Comparison of ENCODE assay signal across 23 mouse cellular contexts in genomic region chr5:120008306-120008705, GRCm38 (mm10).
DNase-seq lines count a peak whose midpoint lies in the region; ATAC-seq and TF ChIP-seq lines count a peak whose summit lies in the region.
"Had no signal": no experiment of that assay in that cellular context is flagged by ENCODE, and none has a peak within 500 bp of the region (broad histone marks: within the 10 kb centered on the region; RNA-seq: fewer than 3 reads in every experiment).

No protein-coding gene starts in this region.

- H3K9me3 ChIP-seq in limb, embryonic 10.5 days (replicated peaks), result no peaks in the 10 kb centered on the region
- peaks cover 4% of the 10 kb centered on the region; the same call in 1 of the 2 replicates for H3K9me3 ChIP-seq in midbrain, postnatal 0 days (ENCODE audit: low read length)

- H3K36me3 ChIP-seq in limb, embryonic 10.5 days, result no peaks in the 10 kb centered on the region
- H3K36me3 ChIP-seq in midbrain, postnatal 0 days (ENCODE audit: insufficient read depth, low read length), result no peaks in the 10 kb centered on the region
- H3K36me3 ChIP-seq: forebrain, embryonic 10.5 days; hindbrain, embryonic 12.5 days had no signal

- no peaks in the 10 kb centered on the region for H3K27me3 ChIP-seq in limb, embryonic 10.5 days (ENCODE audit: low read depth, poor library complexity, severe bottlenecking)
- no peaks in the 10 kb centered on the region for H3K27me3 ChIP-seq in midbrain, postnatal 0 days (ENCODE audit: insufficient read depth, low read length)
- H3K27me3 ChIP-seq: hindbrain, embryonic 12.5 days had no signal

- WGBS in limb, embryonic 10.5 days, result 26% methylated on average over 9 of the region's 9 CpGs
- 83% methylated on average over 9 of the region's 9 CpGs for WGBS in midbrain, postnatal 0 days

- H3K4me3 ChIP-seq in limb, embryonic 10.5 days, result no peak overlapping the region
- H3K4me3 ChIP-seq in midbrain, postnatal 0 days (ENCODE audit: low read depth, low read length), result no peak overlapping the region
- H3K4me3 ChIP-seq: forebrain, embryonic 10.5 days; hindbrain, embryonic 12.5 days had no signal

- TF ChIP-seq CTCF in midbrain, postnatal 0 days (IDR thresholded peaks at IDR 0.05), result no peak

- H3K4me1 ChIP-seq in limb, embryonic 10.5 days, result peaks cover 13% of the 10 kb centered on the region
- H3K4me1 ChIP-seq in midbrain, postnatal 0 days (ENCODE audit: insufficient read depth, low read length), result no peaks in the 10 kb centered on the region
- H3K4me1 ChIP-seq: forebrain, embryonic 10.5 days; hindbrain, embryonic 12.5 days had no signal

- peak overlapping the region; percentile 84 for H3K27ac ChIP-seq in limb, embryonic 10.5 days
- H3K27ac ChIP-seq in midbrain, postnatal 0 days (ENCODE audit: low read depth, low read length), result no peak overlapping the region
- H3K27ac ChIP-seq: forebrain, embryonic 10.5 days; hindbrain, embryonic 12.5 days had no signal

- no peak overlapping the region for H3K4me2 ChIP-seq in midbrain, postnatal 0 days (ENCODE audit: low read depth, low read length, poor library complexity, severe bottlenecking)
- H3K4me2 ChIP-seq: heart, embryonic 11.5 days; hindbrain, embryonic 12.5 days had no signal

- DNase-seq in kidney, postnatal 4 days, result peak; percentile 3 to 4
- DNase-seq in kidney, postnatal 25 days, result no peak
- DNase-seq in embryo, embryonic 10.5 days (ENCODE audit: low spot score), result peak; percentile 41
- DNase-seq in embryo, embryonic 11 days, result peak; percentile 36
- peak; percentile 70 for DNase-seq in limb, embryonic 10.5 days (ENCODE audit: low spot score)
- no peak for DNase-seq in heart, adult 11 months
- DNase-seq in cerebellum, adult 11 months, result no peak
- DNase-seq in midbrain, postnatal 0 days (ENCODE audit: low spot score), result no peak
- DNase-seq: adrenal gland, adult 2 months; adrenal gland, postnatal 14 days; cerebellum, adult 11-12 months; cerebellum, adult 8-10 months; cerebellum, postnatal 10 days; cerebellum, postnatal 36 days; forebrain, postnatal 0 days; gastrocnemius, postnatal 25 days had no signal

- no peak overlapping the region for H3K9ac ChIP-seq in midbrain, postnatal 0 days (replicated peaks; ENCODE audit: low read length, poor library complexity, severe bottlenecking)
- H3K9ac ChIP-seq: forebrain, postnatal 0 days; hindbrain, embryonic 12.5 days had no signal

- ATAC-seq in midbrain, postnatal 0 days (ENCODE audit: low FRiP score), result no peak
- ATAC-seq: CD4-positive, CD25-positive, alpha-beta regulatory T cell, adult 4 months; forebrain, embryonic 14.5 days; forebrain, postnatal 0 days; hindbrain, embryonic 16.5 days; inflammation-experienced regulatory T-cells, adult 6 months had no signal

Comparison
In these comparisons a context has a peak if more than half of its experiments do, and no peak if none do; other contexts are left out.
1. DNase-seq: peak in kidney, postnatal 4 days (2 of 2), embryo, embryonic 10.5 days (single experiment), embryo, embryonic 11 days (single experiment) and limb, embryonic 10.5 days (single experiment); none in kidney, postnatal 25 days (0 of 2), heart, adult 11 months (single experiment), cerebellum, adult 11 months (single experiment) and midbrain, postnatal 0 days (single experiment).